Mouse (Mus musculus) midbrain, postnatal 0 days (tissue): ENCODE results near the gene Actl6a. TPM values are rescaled to one million over a fixed set of nuclear protein-coding genes. Genes with fewer than 3 reads are reported as not detected.
"Not testable (repeated sequence)": the region's sequence is repeated elsewhere in the genome, so short reads cannot be mapped to it uniquely, and the experiment has no call there.

ENCODE experiments used
- ATAC-seq: fragments of 200-750 bp; cut with Nextera tagmentation; 2 replicates; pipeline ENCODE4 v1.8.0; 2017; ENCODE audit warnings: moderate number of reproducible peaks, mild to moderate bottlenecking, moderate TSS enrichment, moderate library complexity; ENCODE audit not compliant: low FRiP score
- DNase-seq: peaks from one replicate; pipeline ENCODE4 v3.0.0-alpha.2; 2015; ENCODE audit warnings: low spot score
- H3K27ac ChIP-seq: fragments of 300-500 bp; sonication (generic); 2 replicates; pipeline ENCODE4 v1.5.1; 2014; ENCODE audit warnings: low read depth, mild to moderate bottlenecking, low read length, mixed read lengths
- H3K27me3 ChIP-seq: fragments of 300-500 bp; sonication (generic); 2 replicates; pipeline ENCODE4 v1.6.1; 2014; ENCODE audit warnings: low read length, control low read depth, mixed read lengths; ENCODE audit not compliant: insufficient read depth
- H3K36me3 ChIP-seq: fragments of 300-500 bp; sonication (generic); 2 replicates; pipeline ENCODE4 v1.6.1; 2014; ENCODE audit warnings: low read length, control low read depth, mixed read lengths; ENCODE audit not compliant: insufficient read depth
- H3K4me1 ChIP-seq: fragments of 300-500 bp; sonication (generic); 2 replicates; pipeline ENCODE4 v1.6.1; 2014; ENCODE audit warnings: mild to moderate bottlenecking, control low read depth, antibody characterized with exemption, low read length, mixed read lengths; ENCODE audit not compliant: insufficient read depth
- H3K4me2 ChIP-seq: fragments of 300-500 bp; sonication (generic); 2 replicates; pipeline ENCODE4 v1.6.1; 2014; ENCODE audit warnings: low read depth, mild to moderate bottlenecking, low read length, mixed read lengths; ENCODE audit not compliant: poor library complexity, severe bottlenecking
- H3K4me3 ChIP-seq: fragments of 300-500 bp; sonication (generic); 2 replicates; pipeline ENCODE4 v1.5.1; 2014; ENCODE audit warnings: low read depth, mild to moderate bottlenecking, low read length, moderate library complexity
- H3K9ac ChIP-seq: fragments of 300-500 bp; sonication (generic); replicated peaks from 2 replicates; pipeline ENCODE4 v1.6.1; 2014; ENCODE audit warnings: mild to moderate bottlenecking, low read length, moderate library complexity, mixed read lengths; ENCODE audit not compliant: poor library complexity, severe bottlenecking
- H3K9me3 ChIP-seq: fragments of 300-500 bp; sonication (generic); 2 replicates; pipeline ENCODE4 v1.6.1; 2016; ENCODE audit warnings: low read length, control low read depth
- CTCF ChIP-seq: IDR thresholded peaks from 2 replicates; pipeline ENCODE4 v1.5.1; 2016; ENCODE audit warnings: antibody characterized with exemption, mild to moderate bottlenecking
- WGBS: fragments of 180-500 bp; shearing (Covaris S2); extraction: QIAGEN DNeasy Blood & Tissue Kit; methylation state at CpG from one replicate; pipeline ENCODE4 v1.1.7; 2014; 5-methylcytosine and 5-hydroxymethylcytosine counted together
- polyA plus RNA-seq: library from polyadenylated mRNA; unstranded; fragments of >200 nt; fragmentation: Nextera tagmentation; extraction: Ambion mirVana; gene quantifications from 2 replicates; pipeline ENCODE4 v1.2.1, GENCODE M21; 2015
- total RNA-seq: library from RNA; depleted of rRNA; stranded (reverse); fragments of >200 nt; gene quantifications from 2 replicates; pipeline ENCODE4 v1.2.3, GENCODE M21; 2014

The Actl6a gene
- total and polyA plus RNA-seq, 2 experiments from 2014 or later = 17.5 to 39.3 TPM

GRCm38 (mm10) chr3:32698228-32698863 lies 7.8 kb upstream of the Actl6a start:
- no peak overlapping the region for H3K27ac ChIP-seq
- H3K27me3 ChIP-seq = no peaks in the 10 kb centered on the region
- WGBS = 27% methylated on average over 7 of the region's 7 CpGs
- peak; percentile 87 for ATAC-seq
- no peaks in the 10 kb centered on the region for H3K36me3 ChIP-seq
- peak; percentile 94 for TF ChIP-seq CTCF
- peak; percentile 95 for DNase-seq
- H3K9me3 ChIP-seq = no peaks in the 10 kb centered on the region
- H3K9ac ChIP-seq = no peak overlapping the region
- H3K4me2 ChIP-seq = no peak overlapping the region
- no peak overlapping the region for H3K4me3 ChIP-seq
- H3K4me1 ChIP-seq = no peaks in the 10 kb centered on the region

GRCm38 (mm10) chr3:32704021-32704420 lies 2.1 kb upstream of the Actl6a start:
- ATAC-seq, DNase-seq: not testable (repeated sequence)
- WGBS = 95% methylated on average over 6 of the region's 6 CpGs

GRCm38 (mm10) chr3:32704632-32705031 lies 1.5 kb upstream of the Actl6a start:
- ATAC-seq, H3K9ac ChIP-seq, H3K4me1 ChIP-seq, H3K27me3 ChIP-seq, H3K9me3 ChIP-seq, H3K36me3 ChIP-seq, DNase-seq, H3K4me2 ChIP-seq, H3K4me3 ChIP-seq, H3K27ac ChIP-seq: not testable (repeated sequence)
- 89% methylated on average over 10 of the region's 10 CpGs for WGBS

More at GRCm38 (mm10) chr3:32704021-32704420, 2.1 kb upstream of the Actl6a start:
- H3K4me2 ChIP-seq, H3K4me1 ChIP-seq, H3K27me3 ChIP-seq, H3K27ac ChIP-seq, H3K36me3 ChIP-seq, H3K9me3 ChIP-seq, H3K9ac ChIP-seq, H3K4me3 ChIP-seq: not testable (repeated sequence)

GRCm38 (mm10) chr3:32708052-32708367 lies 1.9 kb downstream of the Actl6a start:
- H3K4me2 ChIP-seq = peak overlapping the region; percentile 71
- peaks cover 6% of the 10 kb centered on the region for H3K36me3 ChIP-seq
- H3K27me3 ChIP-seq = no peaks in the 10 kb centered on the region
- H3K9me3 ChIP-seq = no peaks in the 10 kb centered on the region
- ATAC-seq = no peak
- H3K9ac ChIP-seq = no peak overlapping the region
- no peaks in the 10 kb centered on the region for H3K4me1 ChIP-seq
- no peak overlapping the region for H3K27ac ChIP-seq
- 3% methylated on average over 4 of the region's 4 CpGs for whole genome bisulfite sequencing
- no peak for TF ChIP-seq CTCF
- peak overlapping the region; percentile 59 for H3K4me3 ChIP-seq
- DNase-seq = no peak

GRCm38 (mm10) chr3:32708368-32709231 lies 2.5 kb downstream of the Actl6a start:
- peaks cover 10% of the 10 kb centered on the region for H3K36me3 ChIP-seq
- H3K4me1 ChIP-seq = no peaks in the 10 kb centered on the region
- H3K4me3 ChIP-seq = peak overlapping the region; percentile 59
- H3K9ac ChIP-seq = peak overlapping the region; percentile 71
- peak overlapping the region; percentile 80 for H3K27ac ChIP-seq
- ATAC-seq (peak; percentile 100), DNase-seq (peak; percentile 99)
- no peaks in the 10 kb centered on the region for H3K27me3 ChIP-seq
- H3K4me2 ChIP-seq = peak overlapping the region; percentile 71
- TF ChIP-seq CTCF = peak; percentile 45
- H3K9me3 ChIP-seq = no peaks in the 10 kb centered on the region
- under 1% methylated on average over 80 of the region's 90 CpGs for WGBS

- DNase-seq (no peak), ATAC-seq (no peak)
- H3K4me2 ChIP-seq = peak overlapping the region; percentile 71
- H3K9me3 ChIP-seq = no peaks in the 10 kb centered on the region
- peak overlapping the region; percentile 71 for H3K9ac ChIP-seq
- H3K36me3 ChIP-seq = peaks cover 13% of the 10 kb centered on the region
- no peaks in the 10 kb centered on the region for H3K4me1 ChIP-seq
- TF ChIP-seq CTCF = no peak
- H3K4me3 ChIP-seq = peak overlapping the region; percentile 59
- 12% methylated on average over 9 of the region's 9 CpGs for WGBS
- H3K27me3 ChIP-seq = no peaks in the 10 kb centered on the region
- peak overlapping the region; percentile 80 for H3K27ac ChIP-seq
Measured at GRCm38 (mm10) chr3:32709388-32709787, 3.3 kb downstream of the Actl6a start.
